Mouse (Mus musculus): ENCODE measurements around the gene Ilvbl.

GRCm38 (mm10) chr10:78586026-78586425, 11.9 kb downstream of the Ilvbl start:
- TF ChIP-seq GATA1 (IDR thresholded peaks at IDR 0.05; ENCODE audit: low read length): no peak
- TF ChIP-seq TAL1 (IDR thresholded peaks at IDR 0.05; ENCODE audit: low read length): no peak

Data from erythroblast, embryonic 14.5 days (primary cell).